Mouse (Mus musculus) forelimb bud, embryonic 11.5 days (tissue): ENCODE data around the gene Lypd8.

Experiments used
- DNase-seq: peaks from one replicate; pipeline ENCODE4 v3.0.0-alpha.2; 2012; ENCODE audit warnings: low read depth, low spot score

The Lypd8 gene

GRCm38 (mm10) chr11:58399985-58400645 is 21.3 kb downstream of the Lypd8 start:
- DNase-seq: no peak

- DNase-seq: no peak
These were observed 21.8 kb downstream of the Lypd8 start for GRCm38 (mm10) chr11:58400655-58401054.

GRCm38 (mm10) chr11:58408066-58408465 is 29.2 kb downstream of the Lypd8 start:
- no peak for DNase-seq

GRCm38 (mm10) chr11:58418336-58418735 is 39.5 kb downstream of the Lypd8 start:
- no peak for DNase-seq

- no peak for DNase-seq
These were observed 42.0 kb downstream of the Lypd8 start, which contains the start of gene 1810065E05Rik for GRCm38 (mm10) chr11:58420815-58421214. 1810065E05Rik (plus strand) TSS chr11:58421111.

- DNase-seq: no peak
These were observed 53.4 kb downstream of the Lypd8 start, which contains the start of gene Gm12253 for GRCm38 (mm10) chr11:58432259-58432658. Gm12253 (plus strand) TSS chr11:58432559.

- DNase-seq: peak; percentile 58
These were observed 59.0 kb downstream of the Lypd8 start for GRCm38 (mm10) chr11:58437866-58438265.
